Mouse (Mus musculus) midbrain, embryonic 14.5 days (tissue): Measurements from ENCODE around the gene Otop1. TPM values are rescaled to one million over a fixed set of nuclear protein-coding genes. Genes with fewer than 3 reads are reported as not detected.

ENCODE experiments used
- ATAC-seq: fragments of 200-750 bp; cut with Nextera tagmentation; 2 replicates; pipeline ENCODE4 v1.8.0; 2017; ENCODE audit warnings: moderate number of reproducible peaks, moderate library complexity; ENCODE audit not compliant: low FRiP score, low TSS enrichment
- DNase-seq: peaks from one replicate; pipeline ENCODE4 v3.0.0-alpha.2; 2015
- H3K27ac ChIP-seq: fragments of 300-500 bp; sonication (generic); replicated peaks from 2 replicates; pipeline ENCODE4 v1.5.1; 2014; ENCODE audit warnings: mild to moderate bottlenecking, low read depth, low read length, moderate library complexity
- H3K27me3 ChIP-seq: fragments of 300-500 bp; sonication (generic); 2 replicates; pipeline ENCODE4 v1.6.1; 2014; ENCODE audit warnings: low read length, control low read depth, mixed read lengths; ENCODE audit not compliant: control insufficient read depth, insufficient read depth
- H3K36me3 ChIP-seq: fragments of 300-500 bp; sonication (generic); 2 replicates; pipeline ENCODE4 v1.6.1; 2014; ENCODE audit warnings: low read length, control low read depth; ENCODE audit not compliant: control insufficient read depth, insufficient read depth
- H3K4me1 ChIP-seq: fragments of 300-500 bp; sonication (generic); 2 replicates; pipeline ENCODE4 v1.6.1; 2014; ENCODE audit warnings: mild to moderate bottlenecking, antibody characterized with exemption, low read length, control low read depth; ENCODE audit not compliant: control insufficient read depth, insufficient read depth
- H3K4me2 ChIP-seq: fragments of 300-500 bp; sonication (generic); 2 replicates; pipeline ENCODE4 v1.6.1; 2014; ENCODE audit warnings: mild to moderate bottlenecking, low read length, moderate library complexity
- H3K4me3 ChIP-seq: fragments of 300-500 bp; sonication (generic); replicated peaks from 2 replicates; pipeline ENCODE4 v1.5.1; 2014; ENCODE audit warnings: low read depth, low read length
- H3K9ac ChIP-seq: fragments of 300-500 bp; sonication (generic); replicated peaks from 2 replicates; pipeline ENCODE4 v1.6.1; 2014; ENCODE audit warnings: mild to moderate bottlenecking, low read length, moderate library complexity
- H3K9me3 ChIP-seq: fragments of 300-500 bp; sonication (generic); 2 replicates; pipeline ENCODE4 v1.6.1; 2016; ENCODE audit warnings: low read length, control low read depth, mixed read lengths; ENCODE audit not compliant: control insufficient read depth
- WGBS: fragments of 180-500 bp; shearing (Covaris S2); extraction: QIAGEN DNeasy Blood & Tissue Kit; methylation state at CpG from one replicate; pipeline ENCODE4 v1.1.7; 2014; 5-methylcytosine and 5-hydroxymethylcytosine counted together
- polyA plus RNA-seq: library from polyadenylated mRNA; unstranded; fragments of >200 nt; fragmentation: Nextera tagmentation; extraction: Ambion mirVana; gene quantifications from 2 replicates; pipeline ENCODE4 v1.2.1, GENCODE M21; 2014

Gene Otop1
- polyA plus RNA-seq, 1 experiment from 2014 or later = not detected

DNA sequence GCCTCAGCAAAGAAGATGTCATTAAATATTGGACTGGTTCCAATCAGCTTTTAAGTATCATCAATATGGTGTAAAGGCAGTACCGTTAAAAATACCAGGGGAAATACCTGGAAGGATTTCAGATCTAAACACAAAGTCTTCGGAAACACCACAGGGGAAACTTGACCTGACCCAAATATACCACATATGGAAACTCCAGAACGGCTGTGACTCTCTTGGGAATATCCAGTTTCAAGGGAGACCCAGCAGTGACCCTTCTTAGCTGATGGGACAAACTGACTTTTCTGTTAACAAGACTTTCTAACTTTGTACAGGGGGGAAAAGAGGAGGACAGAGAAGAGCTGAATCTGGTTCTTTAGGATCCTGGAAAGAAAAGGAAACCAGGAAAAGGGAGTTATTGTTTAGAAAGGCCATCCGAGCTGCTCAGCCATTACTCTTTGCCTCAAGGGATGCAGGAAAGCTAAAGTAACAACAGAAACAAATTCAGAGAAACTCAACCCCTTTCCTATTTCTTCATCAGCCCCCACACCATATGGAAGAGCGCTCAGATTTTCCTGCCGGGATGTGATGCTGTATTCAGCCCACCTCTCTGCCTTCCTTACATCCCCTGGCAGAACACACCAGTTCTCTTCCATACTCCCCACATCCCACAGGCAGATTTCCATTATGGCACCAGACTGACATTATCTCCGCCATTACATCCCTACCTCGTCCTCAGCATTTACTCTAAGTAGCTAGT lies 17.6 kb upstream of the Otop1 start:
- Histone ChIP-seq H3K4me1 (peaks cover 6% of the 10 kb centered on the region; the same call in 1 of the 2 replicates), H3K4me2 (no peak overlapping the region), H3K27ac (no peak overlapping the region), H3K9me3 (no peaks in the 10 kb centered on the region), H3K27me3 (no peaks in the 10 kb centered on the region), H3K9ac (no peak overlapping the region), H3K36me3 (peaks cover 10% of the 10 kb centered on the region), H3K4me3 (no peak overlapping the region)
- DNase-seq (no peak), ATAC-seq (no peak)
- 88% methylated on average over 8 of the region's 8 CpGs for WGBS

DNA sequence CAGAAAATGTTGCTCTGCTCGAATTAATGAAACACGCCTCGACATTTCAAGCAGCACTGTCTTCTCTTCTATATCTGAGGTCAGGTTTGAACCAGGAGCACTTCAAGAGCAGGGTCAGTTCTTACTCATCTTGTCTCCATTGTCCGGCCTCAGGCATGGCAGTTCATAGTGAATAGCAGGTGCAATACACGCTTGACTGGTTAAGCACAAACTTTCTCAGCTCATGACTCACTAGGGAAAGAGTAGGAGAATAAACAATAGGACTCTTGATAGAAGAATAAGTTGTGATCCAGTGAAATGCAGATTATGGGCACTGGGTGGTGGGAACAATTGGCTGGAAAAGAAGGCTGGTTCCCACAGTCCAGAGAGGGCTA lies 17.0 kb upstream of the Otop1 start:
- Histone ChIP-seq H3K9ac (no peak overlapping the region), H3K4me1 (peaks cover 6% of the 10 kb centered on the region; the same call in 1 of the 2 replicates), H3K9me3 (no peaks in the 10 kb centered on the region), H3K27ac (no peak overlapping the region), H3K27me3 (no peaks in the 10 kb centered on the region), H3K4me3 (no peak overlapping the region), H3K4me2 (no peak overlapping the region), H3K36me3 (peaks cover 15% of the 10 kb centered on the region)
- ATAC-seq = no peak
- WGBS = 82% methylated on average over 5 of the region's 5 CpGs
- DNase-seq = no peak

DNA sequence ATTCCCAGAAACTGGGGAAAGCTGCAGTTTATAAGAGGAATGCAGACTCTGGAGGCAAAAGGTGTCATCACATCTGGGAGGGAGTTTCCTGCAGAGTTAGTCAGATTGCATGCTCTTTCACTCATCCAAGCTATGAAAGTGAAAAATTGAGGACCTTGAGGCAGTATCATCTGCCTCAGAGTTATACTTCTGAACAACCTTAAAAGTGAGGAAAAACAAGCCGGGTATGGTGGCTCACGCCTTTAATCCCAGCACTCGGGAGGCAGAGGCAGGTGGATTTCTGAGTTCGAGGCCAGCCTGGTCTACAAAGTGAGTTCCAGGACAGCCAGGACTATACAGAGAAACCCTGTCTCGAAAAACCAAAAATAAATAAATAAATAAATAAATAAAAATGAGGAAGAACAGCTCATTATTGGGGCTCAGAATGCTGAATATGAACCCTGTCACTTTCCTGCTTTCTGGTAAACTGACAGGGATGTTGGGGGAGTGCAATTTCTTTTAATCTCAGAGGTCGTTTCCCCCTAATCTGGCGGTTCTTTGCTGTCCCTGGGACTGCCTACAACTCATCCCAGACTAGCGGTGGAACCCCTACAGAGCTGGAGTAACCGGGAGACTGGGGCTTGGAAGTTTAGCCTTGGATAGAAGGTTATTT lies 16.2 kb upstream of the Otop1 start:
- Histone ChIP-seq H3K9me3 (no peaks in the 10 kb centered on the region), H3K4me2 (peak overlapping the region; percentile 87), H3K27me3 (no peaks in the 10 kb centered on the region), H3K36me3 (peaks cover 23% of the 10 kb centered on the region), H3K4me3 (peak overlapping the region; percentile 85), H3K4me1 (peaks cover 6% of the 10 kb centered on the region; the same call in 1 of the 2 replicates), H3K27ac (peak overlapping the region; percentile 87), H3K9ac (peak overlapping the region; percentile 88)
- whole genome bisulfite sequencing = 46% methylated on average over 9 of the region's 9 CpGs
- no peak for DNase-seq
- peak; percentile 15; the same call in 1 of the 2 replicates for ATAC-seq

DNA sequence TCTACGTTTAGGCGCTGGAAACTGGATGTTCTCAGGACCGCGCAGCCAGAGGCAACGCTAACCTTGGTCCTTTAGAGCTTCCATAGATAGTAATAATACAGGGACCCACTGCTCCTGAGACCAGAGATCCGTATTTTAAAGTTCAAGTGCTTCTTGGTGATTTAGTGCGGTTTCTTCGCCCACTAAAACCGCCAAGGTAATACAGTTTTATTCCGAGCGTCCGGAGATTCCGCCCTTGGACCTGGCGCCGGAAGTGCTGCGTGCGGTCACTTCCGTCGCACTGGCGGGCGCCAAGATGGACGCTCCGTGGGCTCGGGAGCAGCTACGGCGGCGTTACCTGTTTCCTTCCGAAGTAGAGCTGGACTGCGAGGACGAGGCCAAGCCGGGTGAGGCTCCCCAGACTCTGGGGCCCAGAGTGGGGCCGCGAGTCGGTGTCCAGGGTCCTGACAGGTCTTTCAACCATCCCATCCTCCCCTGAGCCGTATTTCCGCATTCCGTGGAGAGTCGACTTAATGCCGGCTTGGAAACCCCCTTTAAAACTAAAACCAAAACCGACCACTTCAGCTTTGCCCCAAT lies 15.6 kb upstream of the Otop1 start, which contains the start of gene Tmem128:
Tmem128 (plus strand) TSS at position 79 of the 576 bp plus-strand sequence.
- ATAC-seq = peak; percentile 78
- H3K9ac ChIP-seq = peak within 1 kb of the TSS; percentile 88

DNA sequence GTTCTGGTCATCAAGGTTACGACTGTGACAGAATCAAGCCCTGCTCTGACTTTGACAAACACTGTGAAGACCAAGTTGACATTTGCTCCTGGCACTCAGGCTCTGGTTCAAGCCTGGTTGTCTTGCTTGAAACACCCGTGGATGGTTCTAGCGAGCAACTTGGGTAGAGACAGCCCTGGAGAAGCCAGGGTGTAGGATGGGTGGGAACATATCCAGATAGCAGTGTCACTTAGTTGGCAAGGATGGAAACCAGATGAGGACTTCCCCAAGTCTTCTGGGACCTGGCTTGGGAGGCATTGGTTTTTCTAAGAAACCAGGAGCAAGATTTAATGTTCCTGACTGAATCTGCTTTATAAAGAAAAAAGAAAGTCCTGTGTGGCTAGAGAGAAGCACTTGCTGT lies 4.8 kb upstream of the Otop1 start:
- no peak overlapping the region for H3K4me2 ChIP-seq
- 90% methylated on average over 3 of the region's 3 CpGs for WGBS
- H3K9me3 ChIP-seq = no peaks in the 10 kb centered on the region
- ATAC-seq (no peak), DNase-seq (no peak)
- no peak overlapping the region for H3K4me3 ChIP-seq
- peaks cover 21% of the 10 kb centered on the region for H3K27me3 ChIP-seq
- H3K9ac ChIP-seq = no peak overlapping the region
- no peaks in the 10 kb centered on the region for H3K4me1 ChIP-seq
- H3K36me3 ChIP-seq = peaks cover 46% of the 10 kb centered on the region
- no peak overlapping the region for H3K27ac ChIP-seq

More for the DNA sequence above, 15.6 kb upstream of the Otop1 start, which contains the start of gene Tmem128:
- Histone ChIP-seq H3K27me3 (no peaks in the 10 kb centered on the region), H3K36me3 (peaks cover 29% of the 10 kb centered on the region), H3K27ac (peak within 1 kb of the TSS; percentile 87), H3K4me3 (peak within 1 kb of the TSS; percentile 85), H3K9me3 (no peaks in the 10 kb centered on the region), H3K4me2 (peak within 1 kb of the TSS; percentile 87), H3K4me1 (peaks cover 6% of the 10 kb centered on the region; the same call in 1 of the 2 replicates)
- DNase-seq = peak; percentile 89
- under 1% methylated on average over 40 of the region's 40 CpGs for WGBS

DNA sequence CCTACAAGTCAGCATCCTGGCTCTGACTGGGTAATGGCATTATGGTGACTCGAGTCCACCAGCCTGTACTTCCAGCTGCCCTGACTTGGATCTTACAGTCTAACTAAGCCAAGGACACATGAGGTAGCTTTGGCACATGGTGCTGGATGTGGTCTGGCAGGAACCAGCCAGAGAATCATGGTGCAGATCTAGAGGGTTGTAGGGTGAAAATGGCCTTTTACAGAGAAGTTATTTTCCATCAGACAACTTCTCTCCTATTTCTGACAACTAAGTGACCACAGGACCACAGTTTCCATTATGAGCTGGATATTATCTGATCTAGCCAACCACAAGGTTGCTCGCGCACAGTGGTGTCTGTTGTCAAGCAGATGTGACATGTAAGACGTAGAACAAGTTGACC lies 1.9 kb upstream of the Otop1 start:
- DNase-seq (no peak), ATAC-seq (no peak)
- no peak overlapping the region for H3K9ac ChIP-seq
- H3K27me3 ChIP-seq = peaks cover 44% of the 10 kb centered on the region
- H3K4me1 ChIP-seq = peaks cover 9% of the 10 kb centered on the region
- H3K4me3 ChIP-seq = no peak overlapping the region
- no peak overlapping the region for H3K27ac ChIP-seq
- 89% methylated on average over 4 of the region's 4 CpGs for WGBS
- H3K9me3 ChIP-seq = no peaks in the 10 kb centered on the region
- H3K4me2 ChIP-seq = no peak overlapping the region
- peaks cover 18% of the 10 kb centered on the region for H3K36me3 ChIP-seq

DNA sequence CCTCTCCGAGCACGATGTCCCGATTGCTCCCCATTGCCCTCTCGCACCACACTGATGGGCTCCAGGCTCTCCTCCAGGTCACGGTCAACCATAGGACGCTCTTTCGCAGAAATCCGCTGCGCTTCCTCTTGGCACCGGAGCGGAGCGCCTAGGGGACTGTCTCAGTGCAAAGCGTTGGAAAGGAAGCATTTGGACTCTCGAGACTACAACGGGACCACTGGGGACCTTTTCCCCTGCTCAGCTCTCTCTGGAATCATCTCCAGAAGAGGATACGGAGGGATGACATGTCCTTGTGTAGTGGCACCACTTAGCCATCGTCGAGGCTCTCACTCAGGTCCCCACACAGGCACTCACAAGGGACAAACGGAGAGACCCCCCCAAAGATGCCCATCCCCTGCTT lies 679 bp downstream of the Otop1 start:
- peaks cover 9% of the 10 kb centered on the region for H3K4me1 ChIP-seq
- no peak for ATAC-seq
- H3K9ac ChIP-seq = 0 out of 2 replicates have a peak overlapping the region, but pooled peaks have one; percentile 7
- no peaks in the 10 kb centered on the region for H3K9me3 ChIP-seq
- peaks cover 54% of the 10 kb centered on the region for H3K27me3 ChIP-seq
- peaks cover 2% of the 10 kb centered on the region for H3K36me3 ChIP-seq
- whole genome bisulfite sequencing = 1% methylated on average over 19 of the region's 19 CpGs
- DNase-seq = peak; percentile 35
- H3K4me2 ChIP-seq = peak overlapping the region; percentile 59
- no peak overlapping the region for H3K27ac ChIP-seq
- no peak overlapping the region for H3K4me3 ChIP-seq

DNA sequence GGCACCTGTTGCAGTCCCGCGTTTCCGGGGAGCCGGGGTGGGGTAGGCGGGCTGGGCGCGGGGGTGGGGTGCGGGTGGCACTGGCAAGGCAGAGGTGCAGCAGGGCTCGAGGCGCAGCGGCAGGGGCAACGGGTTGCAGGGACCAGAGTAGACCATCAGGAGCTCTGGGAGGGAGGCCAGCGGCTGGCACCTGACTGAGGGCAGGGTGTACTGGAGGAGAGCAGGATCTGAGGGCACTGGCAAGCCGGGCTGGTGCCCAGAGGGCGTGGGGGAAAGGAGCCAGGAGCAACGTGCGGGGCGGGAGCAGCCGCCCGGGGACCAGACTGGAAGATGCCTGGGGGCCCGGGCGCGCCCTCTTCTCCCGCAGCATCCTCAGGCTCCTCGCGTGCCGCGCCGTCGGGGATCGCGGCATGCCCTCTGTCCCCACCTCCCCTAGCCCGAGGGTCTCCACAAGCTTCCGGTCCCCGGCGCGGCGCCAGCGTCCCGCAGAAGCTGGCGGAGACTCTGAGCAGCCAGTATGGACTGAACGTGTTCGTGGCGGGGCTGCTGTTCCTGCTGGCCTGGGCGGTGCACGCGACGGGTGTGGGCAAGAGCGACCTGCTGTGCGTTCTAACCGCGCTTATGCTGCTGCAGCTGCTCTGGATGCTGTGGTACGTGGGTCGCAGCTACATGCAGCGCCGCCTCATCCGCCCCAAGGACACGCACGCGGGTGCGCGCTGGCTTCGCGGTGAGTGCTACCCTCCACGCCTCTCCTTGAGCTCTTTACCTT lies 1.5 kb downstream of the Otop1 start:
- WGBS = under 1% methylated on average over 65 of the region's 65 CpGs
- Histone ChIP-seq H3K4me3 (peak overlapping the region; percentile 34), H3K4me2 (peak overlapping the region; percentile 59), H3K9ac (peak overlapping the region; percentile 17; the same call in 1 of the 2 replicates), H3K9me3 (no peaks in the 10 kb centered on the region), H3K27ac (no peak overlapping the region), H3K27me3 (peaks cover 54% of the 10 kb centered on the region), H3K36me3 (no peaks in the 10 kb centered on the region), H3K4me1 (peaks cover 9% of the 10 kb centered on the region)
- ATAC-seq = no peak
- DNase-seq = peak; percentile 46
